Mouse (Mus musculus) cerebellum, adult (tissue): ENCODE results near the gene Rbm46.

Experiments
- ATAC-seq: cut with Nextera tagmentation; 2 replicates; pipeline ENCODE4 v1.9.2; 2017; ENCODE audit warnings: mild to moderate bottlenecking, moderate library complexity, mixed read lengths; ENCODE audit not compliant: insufficient number of reproducible peaks, low FRiP score, low TSS enrichment

Gene Rbm46

DNA sequence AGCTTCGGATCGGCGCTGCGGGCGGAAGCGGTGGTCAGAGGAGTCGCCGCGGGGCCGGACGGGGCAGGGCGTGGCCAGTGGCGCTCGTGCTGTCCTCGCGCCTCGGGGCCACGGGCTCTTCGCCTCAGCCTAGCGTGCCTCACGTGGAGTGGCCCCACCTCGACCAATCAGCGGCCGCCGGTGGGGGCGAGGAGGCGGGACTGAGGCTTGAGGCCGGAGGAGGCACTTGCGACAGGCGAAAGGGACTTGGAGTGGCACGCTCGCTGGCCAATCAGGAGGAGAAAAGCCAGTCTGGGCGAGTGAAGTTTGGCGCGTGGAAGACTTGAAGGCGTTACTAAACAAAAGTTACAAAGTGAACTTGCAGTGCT is at the start of gene Rbm46:
Gene Rbm46 (minus strand): TSS at position 112 of the 368 bp plus-strand sequence.
- peak; percentile 70; the same call in 1 of the 2 replicates for ATAC-seq

GRCm38 (mm10) chr3:82915632-82916031 is 39.3 kb upstream of the Rbm46 start:
- ATAC-seq: no peak

- ATAC-seq: no peak
Measured at GRCm38 (mm10) chr3:82908671-82909070, 32.4 kb upstream of the Rbm46 start.

GRCm38 (mm10) chr3:82904211-82904908 is 28.1 kb upstream of the Rbm46 start:
- no peak for ATAC-seq

DNA sequence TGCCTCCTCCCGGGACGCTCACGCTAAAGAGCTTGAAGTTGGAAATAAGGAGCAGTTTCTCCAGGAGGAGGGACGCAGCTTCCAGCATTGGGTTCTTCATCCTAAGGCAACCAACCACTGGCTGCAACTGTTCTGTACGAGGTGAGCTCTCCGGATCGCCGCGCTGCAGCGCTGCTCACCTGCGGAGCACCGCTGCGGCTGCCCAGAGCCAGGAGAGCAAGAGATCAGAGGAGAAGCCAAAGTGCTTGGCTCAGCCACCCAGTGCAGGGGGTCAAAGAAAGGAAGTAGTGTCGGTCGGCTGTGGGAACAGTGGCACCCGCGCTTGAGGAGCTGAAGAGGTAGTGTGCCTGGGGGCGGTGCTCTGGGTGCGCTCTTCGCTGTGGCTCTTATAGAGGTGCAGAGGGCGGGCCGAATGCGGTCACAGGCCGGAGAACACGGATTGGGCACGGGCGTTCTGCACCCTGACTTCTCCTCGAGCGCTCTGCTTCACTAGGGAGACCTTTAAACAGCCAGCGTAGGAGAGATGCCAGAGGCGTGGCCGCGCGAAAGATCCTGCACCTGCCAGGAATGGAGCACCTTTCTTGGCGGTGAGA is 27.4 kb upstream of the Rbm46 start, which contains the start of gene Lrat:
Gene Lrat (minus strand): TSS at position 361 of the 593 bp plus-strand sequence.
- ATAC-seq: 0 out of 2 replicates have a peak, but pooled peaks have one; percentile 47

GRCm38 (mm10) chr3:82902757-82903612 is 26.7 kb upstream of the Rbm46 start:
- ATAC-seq: 0 out of 2 replicates have a peak, but pooled peaks have one; percentile 7

DNA sequence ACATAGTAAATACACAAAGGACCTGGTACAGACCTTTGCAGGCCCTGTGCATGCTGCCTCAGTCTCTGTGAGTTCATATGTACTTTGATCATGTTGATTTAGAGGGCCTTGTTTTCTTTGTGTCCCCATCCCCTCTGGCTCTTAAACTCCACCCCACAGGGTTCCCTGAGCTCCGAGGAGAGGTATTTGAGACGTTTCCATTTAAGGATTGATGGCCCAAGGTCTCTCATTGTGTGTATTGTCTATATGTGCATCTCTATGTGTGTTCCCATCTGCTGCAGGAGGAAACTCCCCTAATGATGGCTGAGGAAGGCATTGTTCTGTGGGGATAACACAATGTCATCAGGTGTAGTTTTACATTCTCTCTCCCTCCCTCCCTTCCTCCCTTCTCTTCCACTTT is 12.6 kb upstream of the Rbm46 start:
- ATAC-seq: no peak

GRCm38 (mm10) chr3:82877258-82877657 is 975 bp upstream of the Rbm46 start:
- ATAC-seq: no peak

GRCm38 (mm10) chr3:82875671-82876371 is 462 bp downstream of the Rbm46 start:
- peak; percentile 28; the same call in 1 of the 2 replicates for ATAC-seq

- no peak for ATAC-seq
Measured at GRCm38 (mm10) chr3:82857414-82858077, 18.7 kb downstream of the Rbm46 start.

DNA sequence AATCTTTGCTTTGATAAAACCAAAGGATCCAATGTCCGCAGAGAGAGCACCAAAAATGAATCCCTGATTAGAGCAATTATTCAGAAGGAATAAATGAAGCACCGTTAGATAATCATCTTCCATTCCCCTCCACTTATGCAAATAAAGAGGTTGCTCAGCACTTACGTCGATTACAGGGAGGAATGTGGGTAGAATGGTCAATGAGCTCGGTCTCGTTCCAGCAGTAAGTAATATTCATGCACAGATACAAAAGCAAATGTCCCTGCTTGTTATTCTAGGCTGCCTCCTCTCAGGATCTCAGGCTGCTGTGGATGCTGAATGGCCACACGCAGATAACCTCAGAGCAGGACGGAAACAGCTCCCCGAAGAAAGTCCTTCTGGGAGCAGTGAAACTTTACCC is 51.1 kb downstream of the Rbm46 start:
- ATAC-seq: no peak

DNA sequence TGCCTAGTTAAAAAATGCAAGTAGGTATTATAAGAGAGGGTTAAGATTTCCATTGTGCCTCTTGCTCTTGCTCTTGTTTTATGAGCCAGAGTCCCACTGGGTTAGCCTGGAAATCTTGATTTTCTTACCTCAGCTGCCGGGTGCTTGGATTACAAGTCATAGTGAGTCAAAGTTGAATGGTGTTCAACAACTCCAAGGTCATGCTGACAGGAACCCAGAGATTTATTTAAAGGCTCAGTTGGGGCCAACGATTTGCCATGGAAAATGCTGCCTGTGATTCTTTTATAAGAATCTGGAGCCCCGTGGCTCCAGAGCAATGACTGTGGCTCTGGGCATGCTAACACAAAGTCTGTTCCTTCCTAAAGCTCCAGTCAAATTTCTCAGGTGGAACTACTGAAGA is 64.4 kb downstream of the Rbm46 start:
- no peak for ATAC-seq

GRCm38 (mm10) chr3:82810334-82811120 is 65.8 kb downstream of the Rbm46 start:
- ATAC-seq: no peak

- no peak for ATAC-seq
Measured at GRCm38 (mm10) chr3:82809769-82810168, 66.5 kb downstream of the Rbm46 start.

- no peak for ATAC-seq
Measured at GRCm38 (mm10) chr3:82808323-82808911, 67.9 kb downstream of the Rbm46 start.

GRCm38 (mm10) chr3:82805291-82805690 is 71.0 kb downstream of the Rbm46 start:
- no peak for ATAC-seq

GRCm38 (mm10) chr3:82800470-82800843 is 75.8 kb downstream of the Rbm46 start:
- peak; percentile 66 for ATAC-seq

DNA sequence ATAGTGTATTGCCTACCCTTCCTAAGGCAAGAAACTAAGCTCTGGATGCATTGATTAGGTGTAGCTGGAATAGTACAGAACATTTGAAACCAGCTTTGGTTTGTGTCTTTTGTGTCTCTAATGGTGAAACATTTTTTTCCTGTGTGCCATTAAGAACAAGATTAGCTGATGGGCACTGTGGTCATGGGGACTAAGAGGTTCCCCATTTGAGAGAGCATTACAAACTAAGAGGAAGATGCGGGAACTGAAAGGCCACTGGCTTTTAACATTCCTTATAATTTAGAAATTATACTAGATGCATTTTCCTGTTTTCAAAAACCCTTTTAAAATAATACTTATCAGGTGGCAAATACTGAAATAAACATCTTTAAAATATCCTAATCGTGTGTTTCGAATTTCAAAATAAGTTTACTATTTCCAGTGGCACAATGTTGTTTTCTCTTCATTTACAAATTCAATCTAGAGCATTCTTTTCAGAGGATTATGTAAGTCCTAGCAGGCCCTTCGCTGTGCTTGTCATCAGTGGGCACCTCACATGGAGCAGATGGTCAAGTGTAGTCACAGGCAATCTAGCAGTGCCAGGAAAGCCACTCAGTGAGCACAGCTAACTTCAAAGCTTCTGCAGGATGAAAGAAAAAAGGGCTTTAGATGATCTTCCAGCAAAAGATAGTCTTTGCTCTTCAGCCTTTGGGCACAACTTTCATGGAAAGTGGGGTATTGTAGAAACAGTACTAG is 76.4 kb downstream of the Rbm46 start:
- ATAC-seq: peak; percentile 97
